Mouse (Mus musculus) right cerebral cortex, adult 18-20 months (tissue): ENCODE data around the gene Cpsf4l.
"Not testable (repeated sequence)": the region's sequence is repeated elsewhere in the genome, so short reads cannot be mapped to it uniquely, and the experiment has no call there.

Experiments
- DNase-seq: peaks from one replicate; pipeline ENCODE4 v3.0.0; 2022; ENCODE audit warnings: mixed read lengths

Gene Cpsf4l

GRCm38 (mm10) chr11:113661835-113662351 is 47.9 kb downstream of the Cpsf4l start:
- DNase-seq, result no peak

- DNase-seq, result no peak
Measured at GRCm38 (mm10) chr11:113660940-113661339, 48.9 kb downstream of the Cpsf4l start.

- not testable (repeated sequence) for DNase-seq
Measured at GRCm38 (mm10) chr11:113660213-113660612, 49.6 kb downstream of the Cpsf4l start.

GRCm38 (mm10) chr11:113658763-113659162 is 51.1 kb downstream of the Cpsf4l start:
- DNase-seq, result no peak

- no peak for DNase-seq
Measured at GRCm38 (mm10) chr11:113658319-113658718, 51.5 kb downstream of the Cpsf4l start.

GRCm38 (mm10) chr11:113657221-113657620 is 52.6 kb downstream of the Cpsf4l start:
- DNase-seq, result no peak

- DNase-seq, result no peak
Measured at GRCm38 (mm10) chr11:113656511-113656932, 53.3 kb downstream of the Cpsf4l start.

GRCm38 (mm10) chr11:113654561-113655270 is 55.1 kb downstream of the Cpsf4l start:
- DNase-seq, result peak; percentile 65

GRCm38 (mm10) chr11:113654105-113654504 is 55.7 kb downstream of the Cpsf4l start:
- DNase-seq, result no peak

GRCm38 (mm10) chr11:113652516-113652915 is 57.3 kb downstream of the Cpsf4l start:
- DNase-seq, result no peak

GRCm38 (mm10) chr11:113651907-113652273 is 57.9 kb downstream of the Cpsf4l start:
- DNase-seq, result no peak

GRCm38 (mm10) chr11:113651206-113651906 is 58.5 kb downstream of the Cpsf4l start:
- no peak for DNase-seq

- DNase-seq, result peak; percentile 66
Measured at GRCm38 (mm10) chr11:113649353-113650210, 60.2 kb downstream of the Cpsf4l start, which contains the start of gene Slc39a11. Slc39a11 (minus strand) TSS chr11:113650079.

GRCm38 (mm10) chr11:113648690-113649352 is 61.0 kb downstream of the Cpsf4l start, which contains the start of gene Cog1:
Cog1 (plus strand) TSS chr11:113649169.
- no peak for DNase-seq
